Mouse (Mus musculus) stomach, embryonic 14.5 days (tissue): Measurements from ENCODE around the gene Cartpt. TPM values are rescaled to one million over a fixed set of nuclear protein-coding genes. Genes with fewer than 3 reads are reported as not detected.

Experiments used
- ATAC-seq: fragments of 200-750 bp; cut with Nextera tagmentation; 2 replicates; pipeline ENCODE4 v1.8.0; 2017; ENCODE audit warnings: low read depth, moderate TSS enrichment; ENCODE audit not compliant: insufficient number of reproducible peaks, insufficient read depth, low FRiP score
- H3K27ac ChIP-seq: fragments of 300-500 bp; sonication (generic); 2 replicates; pipeline ENCODE4 v1.5.1; 2014; ENCODE audit warnings: mild to moderate bottlenecking, low read length, moderate library complexity, mixed read lengths
- H3K27me3 ChIP-seq: fragments of 300-500 bp; sonication (generic); 2 replicates; pipeline ENCODE4 v1.6.1; 2014; ENCODE audit warnings: low read length, control low read depth, mixed read lengths; ENCODE audit not compliant: control insufficient read depth, insufficient read depth
- H3K36me3 ChIP-seq: fragments of 300-500 bp; sonication (generic); 2 replicates; pipeline ENCODE4 v1.6.1; 2014; ENCODE audit warnings: mild to moderate bottlenecking, control low read depth, low read length, moderate library complexity, mixed read lengths; ENCODE audit not compliant: control insufficient read depth, insufficient read depth
- H3K4me1 ChIP-seq: fragments of 300-500 bp; sonication (generic); 2 replicates; pipeline ENCODE4 v1.6.1; 2014; ENCODE audit warnings: low read length, control low read depth, mixed read lengths; ENCODE audit not compliant: control insufficient read depth, insufficient read depth
- H3K4me2 ChIP-seq: fragments of 300-500 bp; sonication (generic); replicated peaks from 2 replicates; pipeline ENCODE4 v1.6.1; 2014; ENCODE audit warnings: low read depth, low read length, control low read depth
- H3K4me3 ChIP-seq: fragments of 300-500 bp; sonication (generic); 2 replicates; pipeline ENCODE4 v1.5.1; 2014; ENCODE audit warnings: low read depth, low read length, control low read depth
- H3K9ac ChIP-seq: fragments of 300-500 bp; sonication (generic); replicated peaks from 2 replicates; pipeline ENCODE4 v1.6.1; 2014; ENCODE audit warnings: low read depth, mild to moderate bottlenecking, control low read depth, low read length, moderate library complexity, mixed read lengths
- H3K9me3 ChIP-seq: fragments of 300-500 bp; sonication (generic); 2 replicates; pipeline ENCODE4 v1.6.1; 2016; ENCODE audit warnings: low read depth, low read length, control low read depth; ENCODE audit not compliant: control insufficient read depth
- WGBS: fragments of 180-500 bp; shearing (Covaris S2); extraction: QIAGEN DNeasy Blood & Tissue Kit; methylation state at CpG from one replicate; pipeline ENCODE4 v1.1.7; 2014; 5-methylcytosine and 5-hydroxymethylcytosine counted together
- polyA plus RNA-seq: library from polyadenylated mRNA; unstranded; fragments of >200 nt; fragmentation: Nextera tagmentation; extraction: Ambion mirVana; gene quantifications from 2 replicates; pipeline ENCODE4 v1.2.1, GENCODE M21; 2014

Gene Cartpt
- polyA plus RNA-seq, 1 experiment from 2014 or later, result 48.9 TPM

DNA sequence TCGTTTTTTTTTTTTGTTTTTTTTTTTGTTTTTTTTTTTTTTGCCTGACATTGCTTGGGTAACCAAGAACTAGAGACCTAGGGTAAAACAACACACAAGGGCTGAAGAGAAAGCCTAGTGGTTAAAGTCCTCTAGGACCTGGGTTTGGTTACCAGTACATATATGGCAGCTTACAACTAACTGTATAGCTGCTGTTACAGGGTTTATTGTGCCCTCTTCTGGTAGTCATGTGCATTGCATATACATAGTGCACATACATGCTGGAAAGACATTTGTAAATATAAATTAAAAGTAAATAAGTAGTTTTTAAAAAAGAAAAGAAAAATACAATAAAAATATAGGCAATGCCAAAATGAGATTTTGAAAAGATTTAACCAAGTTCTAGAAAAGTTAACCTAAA, 28.8 kb downstream of the Cartpt start:
- WGBS, result 76% methylated on average over 1 of the region's 1 CpGs
- no peaks in the 10 kb centered on the region for H3K36me3 ChIP-seq
- no peaks in the 10 kb centered on the region for H3K9me3 ChIP-seq
- ATAC-seq, result no peak
- no peak overlapping the region for H3K4me3 ChIP-seq
- H3K4me2 ChIP-seq, result no peak overlapping the region
- H3K9ac ChIP-seq, result no peak overlapping the region
- H3K4me1 ChIP-seq, result no peaks in the 10 kb centered on the region
- H3K27ac ChIP-seq, result no peak overlapping the region
- H3K27me3 ChIP-seq, result no peaks in the 10 kb centered on the region

DNA sequence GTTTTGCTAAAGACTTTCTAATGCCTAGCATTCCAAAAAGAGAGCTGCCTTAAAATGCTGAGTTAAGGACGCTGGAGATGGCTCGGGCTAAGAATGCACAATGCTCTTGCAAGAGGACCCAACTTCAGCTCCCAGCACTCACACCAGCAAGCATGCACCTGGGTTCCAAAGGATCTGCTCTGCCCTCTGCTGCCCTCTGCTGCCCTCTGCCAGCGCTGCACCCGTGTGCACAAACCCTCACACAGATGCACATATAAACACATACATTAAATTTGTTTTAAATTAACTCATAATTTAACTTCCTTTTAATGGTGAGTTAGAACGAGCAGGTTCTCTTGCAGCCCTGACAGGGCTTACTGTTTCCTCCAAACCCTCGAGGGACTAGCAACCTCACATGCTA, 32.5 kb downstream of the Cartpt start:
- no peak for ATAC-seq
- no peak overlapping the region for H3K4me3 ChIP-seq
- no peaks in the 10 kb centered on the region for H3K4me1 ChIP-seq
- H3K36me3 ChIP-seq, result no peaks in the 10 kb centered on the region
- no peaks in the 10 kb centered on the region for H3K9me3 ChIP-seq
- no peaks in the 10 kb centered on the region for H3K27me3 ChIP-seq
- H3K27ac ChIP-seq, result no peak overlapping the region
- WGBS, result 91% methylated on average over 6 of the region's 6 CpGs
- H3K4me2 ChIP-seq, result no peak overlapping the region
- no peak overlapping the region for H3K9ac ChIP-seq

DNA sequence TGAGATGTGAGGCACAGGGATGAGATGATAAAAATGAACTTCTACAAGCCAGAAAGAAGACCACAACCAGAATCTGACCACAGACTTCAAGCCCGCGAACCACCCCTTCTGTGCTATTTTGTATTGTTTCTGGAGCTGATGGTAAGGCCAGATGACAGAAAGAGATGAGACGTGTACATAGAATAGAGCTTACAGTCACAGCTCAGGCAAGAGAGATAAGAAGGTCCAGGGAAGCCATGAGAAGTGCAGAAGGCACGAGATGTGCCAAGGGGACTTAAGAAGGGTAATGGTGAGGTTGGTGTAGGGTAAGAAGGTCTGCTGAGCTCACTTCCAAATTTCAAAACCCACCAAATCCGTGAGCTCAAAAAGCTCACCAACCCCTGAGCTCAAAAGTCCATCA, 36.6 kb downstream of the Cartpt start:
- 78% methylated on average over 5 of the region's 5 CpGs for WGBS

DNA sequence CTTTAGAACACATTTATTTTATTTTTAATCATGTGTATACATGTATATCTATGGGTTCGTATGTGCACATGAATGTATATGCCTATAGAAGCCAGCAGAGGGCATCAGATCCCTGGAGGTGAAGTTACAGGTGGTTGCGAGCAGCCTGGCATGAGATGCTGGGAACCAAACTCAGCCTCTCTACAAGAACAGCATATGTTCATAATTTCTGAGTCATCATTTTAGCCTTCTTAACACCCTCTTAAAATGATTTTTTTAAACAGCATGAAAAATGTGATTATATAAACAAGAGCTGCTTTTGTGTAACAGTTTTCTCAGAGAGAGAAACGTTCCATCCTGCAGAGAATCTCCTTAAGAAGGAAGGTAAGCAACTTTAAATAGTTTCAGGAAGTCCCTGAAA, 40.2 kb downstream of the Cartpt start:
- Histone ChIP-seq H3K27me3 (no peaks in the 10 kb centered on the region), H3K4me3 (no peak overlapping the region), H3K4me1 (no peaks in the 10 kb centered on the region), H3K27ac (no peak overlapping the region), H3K9me3 (no peaks in the 10 kb centered on the region), H3K9ac (no peak overlapping the region), H3K36me3 (no peaks in the 10 kb centered on the region), H3K4me2 (no peak overlapping the region)
- WGBS, result 85% methylated on average over 3 of the region's 3 CpGs
- no peak for ATAC-seq

More for the DNA sequence above, 36.6 kb downstream of the Cartpt start:
- H3K4me3 ChIP-seq, result no peak overlapping the region
- ATAC-seq, result no peak
- H3K27me3 ChIP-seq, result no peaks in the 10 kb centered on the region
- no peak overlapping the region for H3K9ac ChIP-seq
- no peak overlapping the region for H3K4me2 ChIP-seq
- no peaks in the 10 kb centered on the region for H3K4me1 ChIP-seq
- no peaks in the 10 kb centered on the region for H3K9me3 ChIP-seq
- no peak overlapping the region for H3K27ac ChIP-seq
- no peaks in the 10 kb centered on the region for H3K36me3 ChIP-seq

DNA sequence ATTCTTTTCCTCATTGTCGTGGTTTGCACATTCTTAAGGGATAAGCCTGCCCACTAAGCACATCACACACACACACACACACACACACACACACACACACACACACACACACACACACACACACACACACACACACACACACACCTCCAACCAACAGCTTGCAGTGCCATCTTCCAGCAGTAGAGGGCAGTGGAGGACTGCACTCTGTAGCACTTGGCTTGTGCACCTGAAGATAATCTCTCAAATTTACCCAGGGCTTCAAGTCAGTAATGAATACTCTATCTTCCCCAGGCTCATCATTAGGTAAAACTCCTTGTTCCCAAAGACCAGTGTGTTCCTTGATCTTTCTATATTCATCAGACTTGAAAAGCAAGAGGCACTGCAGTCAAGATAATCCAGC, 41.8 kb downstream of the Cartpt start:
- no peaks in the 10 kb centered on the region for H3K9me3 ChIP-seq
- H3K36me3 ChIP-seq, result no peaks in the 10 kb centered on the region
- no peak overlapping the region for H3K4me3 ChIP-seq
- H3K27ac ChIP-seq, result no peak overlapping the region
- H3K4me1 ChIP-seq, result no peaks in the 10 kb centered on the region
- WGBS, result 12% methylated on average over 1 of the region's 1 CpGs
- no peak overlapping the region for H3K9ac ChIP-seq
- no peak overlapping the region for H3K4me2 ChIP-seq
- no peak for ATAC-seq
- no peaks in the 10 kb centered on the region for H3K27me3 ChIP-seq

DNA sequence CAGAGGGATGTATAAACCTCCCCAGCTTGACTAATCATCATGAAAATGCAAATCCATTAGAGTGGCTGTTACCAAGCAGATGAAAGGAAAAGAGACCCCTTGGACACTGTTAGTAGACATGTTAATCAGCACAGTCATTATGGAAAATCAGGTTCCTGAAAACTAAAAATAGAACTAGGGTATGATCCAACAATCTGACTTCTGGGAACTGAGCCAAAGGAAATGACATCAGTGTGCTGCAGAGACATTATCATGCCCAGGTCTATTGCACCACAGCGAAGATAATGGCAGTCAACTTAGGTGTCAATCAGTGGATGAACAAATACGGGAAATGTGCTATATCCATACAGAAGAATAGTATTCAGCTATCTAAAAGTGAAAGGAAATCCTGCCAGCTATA, 43.0 kb downstream of the Cartpt start:
- WGBS, result 69% methylated on average over 2 of the region's 2 CpGs
- H3K4me2 ChIP-seq, result no peak overlapping the region
- no peak overlapping the region for H3K27ac ChIP-seq
- no peaks in the 10 kb centered on the region for H3K9me3 ChIP-seq
- ATAC-seq, result no peak
- H3K4me3 ChIP-seq, result no peak overlapping the region
- H3K36me3 ChIP-seq, result no peaks in the 10 kb centered on the region
- no peak overlapping the region for H3K9ac ChIP-seq
- H3K4me1 ChIP-seq, result no peaks in the 10 kb centered on the region
- H3K27me3 ChIP-seq, result no peaks in the 10 kb centered on the region

DNA sequence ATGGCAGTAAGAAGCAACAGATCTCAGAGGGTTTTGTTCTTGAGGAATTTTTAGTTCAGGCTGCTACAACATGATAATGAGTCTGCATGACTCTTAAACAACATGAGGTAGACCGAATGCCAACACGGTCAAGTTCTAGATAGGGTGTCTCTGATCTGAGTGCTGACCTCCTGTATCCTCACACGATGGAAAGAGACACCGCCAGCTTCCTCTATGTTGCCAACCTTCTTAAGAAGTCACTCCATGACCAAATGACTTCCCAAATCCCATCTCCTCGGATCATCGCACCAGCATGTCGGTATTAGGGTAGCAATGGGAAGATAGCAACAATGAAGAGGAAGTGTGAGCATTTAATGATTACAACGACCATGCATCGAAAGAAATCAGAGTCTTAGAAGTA, 43.6 kb downstream of the Cartpt start:
- Histone ChIP-seq H3K36me3 (no peaks in the 10 kb centered on the region), H3K9ac (no peak overlapping the region), H3K27ac (no peak overlapping the region), H3K4me1 (no peaks in the 10 kb centered on the region), H3K27me3 (no peaks in the 10 kb centered on the region), H3K9me3 (no peaks in the 10 kb centered on the region), H3K4me2 (no peak overlapping the region), H3K4me3 (no peak overlapping the region)
- no peak for ATAC-seq
- WGBS, result 80% methylated on average over 9 of the region's 9 CpGs

DNA sequence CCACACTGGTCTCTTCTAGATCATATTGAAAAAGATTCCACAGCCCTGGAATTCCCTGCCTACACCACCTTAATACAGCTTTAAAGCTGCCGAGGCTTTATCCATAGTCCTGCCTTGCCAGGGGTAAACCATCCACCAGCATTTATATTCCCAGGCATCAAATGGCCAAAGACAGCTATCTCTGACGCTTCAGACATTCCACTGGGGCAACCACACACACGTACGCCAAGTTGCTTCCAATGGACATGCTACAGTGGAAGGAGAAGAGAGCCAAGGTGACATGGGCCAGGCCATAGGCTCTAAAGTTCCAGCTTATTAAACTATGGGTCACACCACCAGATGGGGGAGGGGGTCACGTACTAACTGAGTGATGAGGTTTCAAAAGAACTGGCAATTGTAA, 45.7 kb downstream of the Cartpt start:
- no peak overlapping the region for H3K9ac ChIP-seq
- H3K4me1 ChIP-seq, result no peaks in the 10 kb centered on the region
- no peaks in the 10 kb centered on the region for H3K27me3 ChIP-seq
- no peak overlapping the region for H3K27ac ChIP-seq
- no peaks in the 10 kb centered on the region for H3K36me3 ChIP-seq
- H3K4me2 ChIP-seq, result no peak overlapping the region
- H3K4me3 ChIP-seq, result no peak overlapping the region
- ATAC-seq, result no peak
- H3K9me3 ChIP-seq, result no peaks in the 10 kb centered on the region
- WGBS, result 80% methylated on average over 5 of the region's 5 CpGs

DNA sequence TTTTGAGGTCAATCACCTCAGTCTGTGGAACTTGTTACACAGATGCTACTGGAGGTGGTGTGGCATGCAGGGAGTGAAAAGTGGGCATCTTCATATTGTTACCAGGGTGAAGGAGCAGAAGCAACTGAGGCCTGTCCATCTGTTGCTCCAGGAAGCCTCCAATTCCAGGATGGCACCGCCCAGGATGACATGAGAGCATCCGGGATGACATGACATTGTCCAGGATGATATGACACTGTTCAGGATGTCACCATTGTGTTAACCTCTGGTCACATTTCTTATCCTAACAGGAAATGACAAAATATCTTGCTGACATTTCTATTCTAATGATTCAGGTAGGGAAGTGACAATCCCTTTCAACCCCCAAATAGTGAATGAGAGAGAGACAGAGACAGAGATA, 47.8 kb downstream of the Cartpt start:
- ATAC-seq, result no peak
- no peaks in the 10 kb centered on the region for H3K9me3 ChIP-seq
- H3K27me3 ChIP-seq, result no peaks in the 10 kb centered on the region
- H3K4me3 ChIP-seq, result no peak overlapping the region
- no peaks in the 10 kb centered on the region for H3K36me3 ChIP-seq
- no peaks in the 10 kb centered on the region for H3K4me1 ChIP-seq
- 87% methylated on average over 2 of the region's 2 CpGs for WGBS
- no peak overlapping the region for H3K27ac ChIP-seq
- H3K9ac ChIP-seq, result no peak overlapping the region
- no peak overlapping the region for H3K4me2 ChIP-seq
